Mouse (Mus musculus): Measurements from ENCODE around the gene Ccdc175. TPM values are rescaled to one million over a fixed set of nuclear protein-coding genes. Genes with fewer than 3 reads are reported as not detected.

The Ccdc175 gene
- polyA plus RNA-seq, 1 experiment = not detected

- Histone ChIP-seq H3K4me3 (ENCODE audit: insufficient read depth, low read length) (no peak overlapping the region), H3K27ac (ENCODE audit: insufficient read depth, low read length) (no peak overlapping the region), H3K4me1 (ENCODE audit: control insufficient read depth, insufficient read depth, low read length) (no peaks in the 10 kb centered on the region)
- TF ChIP-seq CTCF (IDR thresholded peaks at IDR 0.05; ENCODE audit: borderline replicate concordance, insufficient read depth, low read length) (no peak), POLR2A (IDR thresholded peaks at IDR 0.05; ENCODE audit: low read depth, low read length) (no peak)
These were observed 101.6 kb downstream of the Ccdc175 start for GRCm38 (mm10) chr12:72083265-72083664.

- H3K27ac ChIP-seq (ENCODE audit: insufficient read depth, low read length) = no peak overlapping the region
- TF ChIP-seq POLR2A (IDR thresholded peaks at IDR 0.05; ENCODE audit: low read depth, low read length) = no peak
- TF ChIP-seq CTCF (IDR thresholded peaks at IDR 0.05; ENCODE audit: borderline replicate concordance, insufficient read depth, low read length) = no peak
- H3K4me3 ChIP-seq (ENCODE audit: insufficient read depth, low read length) = no peak overlapping the region
- H3K4me1 ChIP-seq (ENCODE audit: control insufficient read depth, insufficient read depth, low read length) = no peaks in the 10 kb centered on the region
These were observed 102.5 kb downstream of the Ccdc175 start for GRCm38 (mm10) chr12:72082370-72082769.

- Histone ChIP-seq H3K4me3 (ENCODE audit: insufficient read depth, low read length) (no peak overlapping the region), H3K27ac (ENCODE audit: insufficient read depth, low read length) (no peak overlapping the region), H3K4me1 (ENCODE audit: control insufficient read depth, insufficient read depth, low read length) (no peaks in the 10 kb centered on the region)
- TF ChIP-seq CTCF (IDR thresholded peaks at IDR 0.05; ENCODE audit: borderline replicate concordance, insufficient read depth, low read length) = no peak
- TF ChIP-seq POLR2A (IDR thresholded peaks at IDR 0.05; ENCODE audit: low read depth, low read length) = no peak
These were observed 102.9 kb downstream of the Ccdc175 start for GRCm38 (mm10) chr12:72081961-72082360.

- H3K27ac ChIP-seq (ENCODE audit: insufficient read depth, low read length) = no peak overlapping the region
- no peaks in the 10 kb centered on the region for H3K4me1 ChIP-seq (ENCODE audit: control insufficient read depth, insufficient read depth, low read length)
- TF ChIP-seq CTCF (IDR thresholded peaks at IDR 0.05; ENCODE audit: borderline replicate concordance, insufficient read depth, low read length) (no peak), POLR2A (IDR thresholded peaks at IDR 0.05; ENCODE audit: low read depth, low read length) (no peak)
- H3K4me3 ChIP-seq (ENCODE audit: insufficient read depth, low read length) = no peak overlapping the region
These were observed 106.6 kb downstream of the Ccdc175 start for GRCm38 (mm10) chr12:72078248-72078647.

GRCm38 (mm10) chr12:72070327-72071269, 114.2 kb downstream of the Ccdc175 start, which contains the start of gene Gpr135:
Gene Gpr135, minus strand, starts transcription at chr12:72071125.
- TF ChIP-seq CTCF (IDR thresholded peaks at IDR 0.05; ENCODE audit: borderline replicate concordance, insufficient read depth, low read length) (peak; percentile 92), POLR2A (IDR thresholded peaks at IDR 0.05; ENCODE audit: low read depth, low read length) (no peak)
- H3K27ac ChIP-seq (ENCODE audit: insufficient read depth, low read length) = no peak within 1 kb of the TSS
- H3K4me3 ChIP-seq (ENCODE audit: insufficient read depth, low read length) = peak within 1 kb of the TSS; percentile 73
- H3K4me1 ChIP-seq (ENCODE audit: control insufficient read depth, insufficient read depth, low read length) = no peaks in the 10 kb centered on the region

GRCm38 (mm10) chr12:72069626-72070326, 115.1 kb downstream of the Ccdc175 start:
- Histone ChIP-seq H3K27ac (ENCODE audit: insufficient read depth, low read length) (no peak overlapping the region), H3K4me1 (ENCODE audit: control insufficient read depth, insufficient read depth, low read length) (no peaks in the 10 kb centered on the region), H3K4me3 (ENCODE audit: insufficient read depth, low read length) (peak overlapping the region; percentile 37)
- TF ChIP-seq POLR2A (IDR thresholded peaks at IDR 0.05; ENCODE audit: low read depth, low read length) (no peak), CTCF (IDR thresholded peaks at IDR 0.05; ENCODE audit: borderline replicate concordance, insufficient read depth, low read length) (no peak)

- Histone ChIP-seq H3K4me1 (ENCODE audit: control insufficient read depth, insufficient read depth, low read length) (no peaks in the 10 kb centered on the region), H3K4me3 (ENCODE audit: insufficient read depth, low read length) (no peak overlapping the region), H3K27ac (ENCODE audit: insufficient read depth, low read length) (no peak overlapping the region)
- TF ChIP-seq POLR2A (IDR thresholded peaks at IDR 0.05; ENCODE audit: low read depth, low read length) = no peak
- no peak for TF ChIP-seq CTCF (IDR thresholded peaks at IDR 0.05; ENCODE audit: borderline replicate concordance, insufficient read depth, low read length)
These were observed 127.0 kb downstream of the Ccdc175 start for GRCm38 (mm10) chr12:72057780-72058179.

GRCm38 (mm10) chr12:72053851-72054250, 131.0 kb downstream of the Ccdc175 start:
- Histone ChIP-seq H3K4me3 (ENCODE audit: insufficient read depth, low read length) (no peak overlapping the region), H3K27ac (ENCODE audit: insufficient read depth, low read length) (no peak overlapping the region), H3K4me1 (ENCODE audit: control insufficient read depth, insufficient read depth, low read length) (no peaks in the 10 kb centered on the region)
- no peak for TF ChIP-seq POLR2A (IDR thresholded peaks at IDR 0.05; ENCODE audit: low read depth, low read length)
- no peak for TF ChIP-seq CTCF (IDR thresholded peaks at IDR 0.05; ENCODE audit: borderline replicate concordance, insufficient read depth, low read length)

GRCm38 (mm10) chr12:72053303-72053702, 131.5 kb downstream of the Ccdc175 start:
- Histone ChIP-seq H3K4me1 (ENCODE audit: control insufficient read depth, insufficient read depth, low read length) (no peaks in the 10 kb centered on the region), H3K4me3 (ENCODE audit: insufficient read depth, low read length) (no peak overlapping the region), H3K27ac (ENCODE audit: insufficient read depth, low read length) (no peak overlapping the region)
- TF ChIP-seq POLR2A (IDR thresholded peaks at IDR 0.05; ENCODE audit: low read depth, low read length) (no peak), CTCF (IDR thresholded peaks at IDR 0.05; ENCODE audit: borderline replicate concordance, insufficient read depth, low read length) (no peak)

GRCm38 (mm10) chr12:72052571-72052970, 132.3 kb downstream of the Ccdc175 start:
- no peak for TF ChIP-seq POLR2A (IDR thresholded peaks at IDR 0.05; ENCODE audit: low read depth, low read length)
- TF ChIP-seq CTCF (IDR thresholded peaks at IDR 0.05; ENCODE audit: borderline replicate concordance, insufficient read depth, low read length) = no peak
- H3K27ac ChIP-seq (ENCODE audit: insufficient read depth, low read length) = no peak overlapping the region
- no peaks in the 10 kb centered on the region for H3K4me1 ChIP-seq (ENCODE audit: control insufficient read depth, insufficient read depth, low read length)
- H3K4me3 ChIP-seq (ENCODE audit: insufficient read depth, low read length) = no peak overlapping the region

Other genes starting within 250 kb of the Ccdc175 start
- 1.1 and 1.6 TPM in 2 replicates for gene Gpr135, start 113.9 kb downstream of the Ccdc175 start, polyA plus RNA-seq (2011; ENCODE audit: insufficient read length, low read depth, missing spikeins)
- gene L3hypdh, start 99.6 kb downstream of the Ccdc175 start, polyA plus RNA-seq (2011; ENCODE audit: insufficient read length, low read depth, missing spikeins) = 10.6 and 11.5 TPM in 2 replicates
- 41.9 and 48.4 TPM in 2 replicates for gene Jkamp, start 99.4 kb downstream of the Ccdc175 start, polyA plus RNA-seq (2011; ENCODE audit: insufficient read length, low read depth, missing spikeins)
- 0.90 TPM in 1 of 2 replicates, not detected in the other for gene Rtn1, start 224.0 kb upstream of the Ccdc175 start, polyA plus RNA-seq (2011; ENCODE audit: insufficient read length, low read depth, missing spikeins)

Measured in embryonic fibroblast, embryonic 13.5 days (primary cell).